Mouse (Mus musculus) lung, embryonic 16.5 days (tissue): Measurements from ENCODE around the gene Mrnip. TPM values are rescaled to one million over a fixed set of nuclear protein-coding genes. Genes with fewer than 3 reads are reported as not detected.

Experiments
- ATAC-seq: fragments of 200-750 bp; cut with Nextera tagmentation; 2 replicates; pipeline ENCODE4 v1.8.0; 2017; ENCODE audit warnings: low read depth, mild to moderate bottlenecking, moderate library complexity
- H3K27ac ChIP-seq: fragments of 300-500 bp; sonication (generic); 2 replicates; pipeline ENCODE4 v1.5.1; 2014; ENCODE audit warnings: mild to moderate bottlenecking, control low read depth, low read length
- H3K27me3 ChIP-seq: fragments of 300-500 bp; sonication (generic); 2 replicates; pipeline ENCODE4 v1.6.1; 2014; ENCODE audit warnings: low read depth, low read length, mixed read lengths; ENCODE audit not compliant: control insufficient read depth, insufficient read depth
- H3K36me3 ChIP-seq: fragments of 300-500 bp; sonication (generic); 2 replicates; pipeline ENCODE4 v1.6.1; 2014; ENCODE audit warnings: low read length; ENCODE audit not compliant: control insufficient read depth, insufficient read depth
- H3K4me1 ChIP-seq: fragments of 300-500 bp; sonication (generic); replicated peaks from 2 replicates; pipeline ENCODE4 v1.6.1; 2014; ENCODE audit warnings: low read length, mixed read lengths; ENCODE audit not compliant: control insufficient read depth, insufficient read depth
- H3K4me2 ChIP-seq: fragments of 300-500 bp; sonication (generic); 2 replicates; pipeline ENCODE4 v1.6.1; 2014; ENCODE audit warnings: low read depth, low read length, control low read depth
- H3K4me3 ChIP-seq: fragments of 300-500 bp; sonication (generic); 2 replicates; pipeline ENCODE4 v1.5.1; 2014; ENCODE audit warnings: mild to moderate bottlenecking, low read length, control low read depth
- H3K9ac ChIP-seq: fragments of 300-500 bp; sonication (generic); 2 replicates; pipeline ENCODE4 v1.6.1; 2014; ENCODE audit warnings: low read length, control low read depth
- H3K9me3 ChIP-seq: fragments of 300-500 bp; sonication (generic); 2 replicates; pipeline ENCODE4 v1.6.1; 2016; ENCODE audit warnings: low read length; ENCODE audit not compliant: control insufficient read depth
- WGBS: fragments of 180-500 bp; shearing (Covaris S2); extraction: QIAGEN DNeasy Blood & Tissue Kit; methylation state at CpG from one replicate; pipeline ENCODE4 v1.1.7; 2014; 5-methylcytosine and 5-hydroxymethylcytosine counted together
- polyA plus RNA-seq: library from polyadenylated mRNA; unstranded; fragments of >200 nt; fragmentation: Nextera tagmentation; extraction: Ambion mirVana; gene quantifications from 2 replicates; pipeline ENCODE4 v1.2.1, GENCODE M21; 2015

Gene Mrnip
- polyA plus RNA-seq, 1 experiment from 2014 or later = 19.5 TPM

- no peak overlapping the region for H3K27ac ChIP-seq
- WGBS = 47% methylated on average over 4 of the region's 4 CpGs
- no peak for ATAC-seq
- no peaks in the 10 kb centered on the region for H3K27me3 ChIP-seq
- H3K9ac ChIP-seq = no peak overlapping the region
- no peak overlapping the region for H3K4me2 ChIP-seq
- H3K4me3 ChIP-seq = no peak overlapping the region
- peaks cover 11% of the 10 kb centered on the region for H3K36me3 ChIP-seq
- H3K4me1 ChIP-seq = no peaks in the 10 kb centered on the region
- no peaks in the 10 kb centered on the region for H3K9me3 ChIP-seq
Measured at GRCm38 (mm10) chr11:50194793-50195192, 20.5 kb downstream of the Mrnip start.

GRCm38 (mm10) chr11:50197500-50197899 is 23.3 kb downstream of the Mrnip start:
- peaks cover 5% of the 10 kb centered on the region; the same call in 1 of the 2 replicates for H3K4me1 ChIP-seq
- no peaks in the 10 kb centered on the region for H3K9me3 ChIP-seq
- no peak overlapping the region for H3K9ac ChIP-seq
- no peak overlapping the region for H3K27ac ChIP-seq
- peaks cover 38% of the 10 kb centered on the region for H3K36me3 ChIP-seq
- no peak for ATAC-seq
- H3K4me3 ChIP-seq = no peak overlapping the region
- WGBS = 92% methylated on average over 4 of the region's 4 CpGs
- H3K4me2 ChIP-seq = no peak overlapping the region
- H3K27me3 ChIP-seq = no peaks in the 10 kb centered on the region

GRCm38 (mm10) chr11:50198219-50198846 is 24.1 kb downstream of the Mrnip start:
- no peak overlapping the region for H3K4me3 ChIP-seq
- H3K27ac ChIP-seq = no peak overlapping the region
- no peak for ATAC-seq
- no peaks in the 10 kb centered on the region for H3K27me3 ChIP-seq
- peaks cover 5% of the 10 kb centered on the region; the same call in 1 of the 2 replicates for H3K4me1 ChIP-seq
- H3K9me3 ChIP-seq = no peaks in the 10 kb centered on the region
- WGBS = 82% methylated on average over 3 of the region's 5 CpGs
- no peak overlapping the region for H3K9ac ChIP-seq
- no peak overlapping the region for H3K4me2 ChIP-seq
- peaks cover 40% of the 10 kb centered on the region for H3K36me3 ChIP-seq

- H3K27ac ChIP-seq = no peak overlapping the region
- H3K36me3 ChIP-seq = peaks cover 43% of the 10 kb centered on the region
- H3K4me1 ChIP-seq = peaks cover 5% of the 10 kb centered on the region; the same call in 1 of the 2 replicates
- no peaks in the 10 kb centered on the region for H3K9me3 ChIP-seq
- WGBS = 90% methylated on average over 2 of the region's 2 CpGs
- no peak overlapping the region for H3K9ac ChIP-seq
- H3K4me3 ChIP-seq = no peak overlapping the region
- no peaks in the 10 kb centered on the region for H3K27me3 ChIP-seq
- no peak for ATAC-seq
- no peak overlapping the region for H3K4me2 ChIP-seq
Measured at GRCm38 (mm10) chr11:50198916-50199315, 24.7 kb downstream of the Mrnip start.

GRCm38 (mm10) chr11:50200613-50201012 is 26.4 kb downstream of the Mrnip start:
- 58% methylated on average over 8 of the region's 8 CpGs for WGBS
- Histone ChIP-seq H3K4me2 (no peak overlapping the region), H3K9me3 (no peaks in the 10 kb centered on the region), H3K27ac (peak overlapping the region; percentile 71), H3K27me3 (no peaks in the 10 kb centered on the region), H3K9ac (no peak overlapping the region), H3K4me1 (peaks cover 5% of the 10 kb centered on the region; the same call in 1 of the 2 replicates), H3K36me3 (peaks cover 59% of the 10 kb centered on the region), H3K4me3 (no peak overlapping the region)
- ATAC-seq = peak; percentile 85

- Histone ChIP-seq H3K4me1 (peaks cover 5% of the 10 kb centered on the region; the same call in 1 of the 2 replicates), H3K4me2 (no peak overlapping the region), H3K9me3 (no peaks in the 10 kb centered on the region), H3K36me3 (peaks cover 68% of the 10 kb centered on the region), H3K9ac (no peak overlapping the region), H3K27me3 (no peaks in the 10 kb centered on the region), H3K27ac (0 out of 2 replicates have a peak overlapping the region, but pooled peaks have one; percentile 71), H3K4me3 (no peak overlapping the region)
- WGBS = 87% methylated on average over 3 of the region's 3 CpGs
- no peak for ATAC-seq
Measured at GRCm38 (mm10) chr11:50201590-50201989, 27.3 kb downstream of the Mrnip start.

- WGBS = 86% methylated on average over 9 of the region's 9 CpGs
- no peak overlapping the region for H3K27ac ChIP-seq
- H3K27me3 ChIP-seq = no peaks in the 10 kb centered on the region
- no peaks in the 10 kb centered on the region for H3K9me3 ChIP-seq
- peaks cover 80% of the 10 kb centered on the region for H3K36me3 ChIP-seq
- H3K4me2 ChIP-seq = no peak overlapping the region
- no peak for ATAC-seq
- H3K4me3 ChIP-seq = no peak overlapping the region
- peaks cover 5% of the 10 kb centered on the region; the same call in 1 of the 2 replicates for H3K4me1 ChIP-seq
- H3K9ac ChIP-seq = no peak overlapping the region
Measured at GRCm38 (mm10) chr11:50203302-50203827, 29.1 kb downstream of the Mrnip start.

GRCm38 (mm10) chr11:50205434-50205833 is 31.2 kb downstream of the Mrnip start:
- no peaks in the 10 kb centered on the region for H3K9me3 ChIP-seq
- 93% methylated on average over 3 of the region's 3 CpGs for WGBS
- H3K27me3 ChIP-seq = no peaks in the 10 kb centered on the region
- no peak overlapping the region for H3K4me2 ChIP-seq
- H3K27ac ChIP-seq = no peak overlapping the region
- ATAC-seq = no peak
- no peak overlapping the region for H3K9ac ChIP-seq
- H3K4me3 ChIP-seq = no peak overlapping the region
- H3K36me3 ChIP-seq = peaks cover 64% of the 10 kb centered on the region
- peaks cover 8% of the 10 kb centered on the region for H3K4me1 ChIP-seq

GRCm38 (mm10) chr11:50206037-50206436 is 31.8 kb downstream of the Mrnip start:
- Histone ChIP-seq H3K9ac (no peak overlapping the region), H3K4me3 (no peak overlapping the region), H3K4me2 (no peak overlapping the region), H3K27ac (no peak overlapping the region), H3K27me3 (no peaks in the 10 kb centered on the region), H3K36me3 (peaks cover 58% of the 10 kb centered on the region), H3K4me1 (peaks cover 7% of the 10 kb centered on the region), H3K9me3 (no peaks in the 10 kb centered on the region)
- WGBS = 73% methylated on average over 2 of the region's 2 CpGs
- no peak for ATAC-seq
